Mouse (Mus musculus): ENCODE measurements around the gene Cers5. TPM values are rescaled to one million over a fixed set of nuclear protein-coding genes. Genes with fewer than 3 reads are reported as not detected.

Gene Cers5
- polyA plus RNA-seq, 1 experiment, result 44.5 TPM

DNA sequence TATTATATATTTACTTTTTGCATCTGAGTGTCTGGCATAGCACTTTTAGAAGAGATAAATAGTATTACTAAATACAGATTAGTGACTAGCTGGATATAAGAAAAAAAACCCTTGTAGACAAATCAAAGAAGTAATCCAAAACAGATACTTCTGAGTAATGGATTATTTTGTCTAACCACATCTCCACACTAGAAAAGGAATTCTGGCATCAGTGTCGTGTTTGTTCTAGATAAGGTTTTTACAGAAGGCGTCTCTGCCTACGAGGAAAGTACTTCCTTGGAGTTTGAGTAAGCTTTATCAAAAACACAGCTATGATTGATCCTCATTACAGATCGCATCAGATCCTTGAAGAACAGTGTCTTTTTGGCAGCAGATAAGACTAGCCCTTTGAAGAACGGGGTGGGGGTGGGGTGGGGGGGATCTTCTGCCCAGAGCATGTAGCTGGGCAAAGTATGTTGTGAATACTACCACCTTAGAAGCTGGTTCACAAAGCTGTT lies 1.6 kb downstream of the Cers5 start:
- Histone ChIP-seq H3K27ac (ENCODE audit: insufficient read depth, low read length) (no peak overlapping the region), H3K4me1 (ENCODE audit: control insufficient read depth, insufficient read depth, low read length) (no peaks in the 10 kb centered on the region; the same call in 1 of the 2 replicates), H3K4me3 (ENCODE audit: insufficient read depth, low read length) (peak overlapping the region; percentile 52)
- TF ChIP-seq POLR2A (IDR thresholded peaks at IDR 0.05; ENCODE audit: extremely low read depth, insufficient read depth, low read length) (no peak), CTCF (IDR thresholded peaks at IDR 0.05; ENCODE audit: extremely low read depth, insufficient read depth, low read length) (no peak)

GRCm38 (mm10) chr15:99768761-99769160 lies 3.9 kb downstream of the Cers5 start:
- H3K27ac ChIP-seq (ENCODE audit: insufficient read depth, low read length), result no peak overlapping the region
- TF ChIP-seq CTCF (IDR thresholded peaks at IDR 0.05; ENCODE audit: extremely low read depth, insufficient read depth, low read length) (no peak), POLR2A (IDR thresholded peaks at IDR 0.05; ENCODE audit: extremely low read depth, insufficient read depth, low read length) (no peak)
- no peak overlapping the region for H3K4me3 ChIP-seq (ENCODE audit: insufficient read depth, low read length)
- H3K4me1 ChIP-seq (ENCODE audit: control insufficient read depth, insufficient read depth, low read length), result no peaks in the 10 kb centered on the region; the same call in 1 of the 2 replicates

DNA sequence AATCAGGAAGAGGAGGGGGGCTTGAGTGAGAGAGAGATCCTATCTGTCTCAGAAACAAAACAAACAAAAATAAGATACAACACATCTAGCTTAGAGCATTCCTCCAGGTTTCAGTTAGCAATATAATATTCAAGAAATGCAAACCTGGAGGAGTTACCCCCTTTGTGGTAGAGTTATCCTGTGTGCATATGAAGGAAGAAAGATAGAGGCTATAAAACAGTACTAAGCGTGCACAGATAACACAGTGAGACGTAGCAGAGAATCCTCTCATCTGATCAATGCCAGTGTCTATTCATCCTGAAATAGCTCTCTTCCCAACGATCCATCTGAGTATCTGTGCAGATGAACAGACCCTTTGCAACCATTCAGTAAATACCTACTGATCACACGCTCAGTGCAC lies 5.2 kb downstream of the Cers5 start:
- TF ChIP-seq POLR2A (IDR thresholded peaks at IDR 0.05; ENCODE audit: extremely low read depth, insufficient read depth, low read length), result no peak
- TF ChIP-seq CTCF (IDR thresholded peaks at IDR 0.05; ENCODE audit: extremely low read depth, insufficient read depth, low read length), result no peak
- Histone ChIP-seq H3K27ac (ENCODE audit: insufficient read depth, low read length) (no peak overlapping the region), H3K4me3 (ENCODE audit: insufficient read depth, low read length) (no peak overlapping the region), H3K4me1 (ENCODE audit: control insufficient read depth, insufficient read depth, low read length) (no peaks in the 10 kb centered on the region; the same call in 1 of the 2 replicates)

- TF ChIP-seq POLR2A (IDR thresholded peaks at IDR 0.05; ENCODE audit: extremely low read depth, insufficient read depth, low read length) (no peak), CTCF (IDR thresholded peaks at IDR 0.05; ENCODE audit: extremely low read depth, insufficient read depth, low read length) (no peak)
- Histone ChIP-seq H3K27ac (ENCODE audit: insufficient read depth, low read length) (no peak overlapping the region), H3K4me1 (ENCODE audit: control insufficient read depth, insufficient read depth, low read length) (peaks cover 2% of the 10 kb centered on the region; the same call in 1 of the 2 replicates), H3K4me3 (ENCODE audit: insufficient read depth, low read length) (no peak overlapping the region)
Measured at GRCm38 (mm10) chr15:99754204-99754603, 18.5 kb downstream of the Cers5 start.

- 0 out of 2 replicates have a peak, but pooled peaks cover 3% of the 10 kb centered on the region for H3K4me1 ChIP-seq (ENCODE audit: control insufficient read depth, insufficient read depth, low read length)
- no peak overlapping the region for H3K4me3 ChIP-seq (ENCODE audit: insufficient read depth, low read length)
- no peak for TF ChIP-seq CTCF (IDR thresholded peaks at IDR 0.05; ENCODE audit: extremely low read depth, insufficient read depth, low read length)
- no peak overlapping the region for H3K27ac ChIP-seq (ENCODE audit: insufficient read depth, low read length)
Measured at GRCm38 (mm10) chr15:99740229-99740628, 32.5 kb downstream of the Cers5 start.

- TF ChIP-seq CTCF (IDR thresholded peaks at IDR 0.05; ENCODE audit: extremely low read depth, insufficient read depth, low read length) (no peak), POLR2A (IDR thresholded peaks at IDR 0.05; ENCODE audit: extremely low read depth, insufficient read depth, low read length) (no peak)
- Histone ChIP-seq H3K4me3 (ENCODE audit: insufficient read depth, low read length) (no peak overlapping the region), H3K27ac (ENCODE audit: insufficient read depth, low read length) (no peak overlapping the region), H3K4me1 (ENCODE audit: control insufficient read depth, insufficient read depth, low read length) (0 out of 2 replicates have a peak, but pooled peaks cover 3% of the 10 kb centered on the region)
Measured at GRCm38 (mm10) chr15:99736675-99737074, 36.0 kb downstream of the Cers5 start.

DNA sequence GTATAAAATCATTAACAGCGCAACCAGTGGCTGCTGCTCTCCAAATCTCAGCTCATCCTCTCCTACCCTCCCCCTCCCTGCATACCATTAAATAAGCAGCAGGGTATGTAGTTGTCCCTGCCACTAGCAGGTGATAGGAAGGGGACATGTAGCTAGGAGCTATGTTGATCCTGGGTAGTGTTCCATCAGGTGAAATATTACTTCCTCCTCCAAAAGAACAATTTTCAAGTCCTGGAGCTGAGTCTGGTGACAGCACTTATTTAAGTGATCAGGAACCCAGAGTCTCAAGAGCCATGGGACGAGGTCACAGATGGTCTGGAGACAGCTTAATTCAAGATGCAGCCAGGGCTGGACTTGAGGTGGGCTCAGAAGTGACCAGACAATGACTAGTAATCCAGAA lies 37.1 kb downstream of the Cers5 start:
- Histone ChIP-seq H3K27ac (ENCODE audit: insufficient read depth, low read length) (no peak overlapping the region), H3K4me1 (ENCODE audit: control insufficient read depth, insufficient read depth, low read length) (0 out of 2 replicates have a peak, but pooled peaks cover 3% of the 10 kb centered on the region), H3K4me3 (ENCODE audit: insufficient read depth, low read length) (no peak overlapping the region)
- TF ChIP-seq CTCF (IDR thresholded peaks at IDR 0.05; ENCODE audit: extremely low read depth, insufficient read depth, low read length) (no peak), POLR2A (IDR thresholded peaks at IDR 0.05; ENCODE audit: extremely low read depth, insufficient read depth, low read length) (no peak)

DNA sequence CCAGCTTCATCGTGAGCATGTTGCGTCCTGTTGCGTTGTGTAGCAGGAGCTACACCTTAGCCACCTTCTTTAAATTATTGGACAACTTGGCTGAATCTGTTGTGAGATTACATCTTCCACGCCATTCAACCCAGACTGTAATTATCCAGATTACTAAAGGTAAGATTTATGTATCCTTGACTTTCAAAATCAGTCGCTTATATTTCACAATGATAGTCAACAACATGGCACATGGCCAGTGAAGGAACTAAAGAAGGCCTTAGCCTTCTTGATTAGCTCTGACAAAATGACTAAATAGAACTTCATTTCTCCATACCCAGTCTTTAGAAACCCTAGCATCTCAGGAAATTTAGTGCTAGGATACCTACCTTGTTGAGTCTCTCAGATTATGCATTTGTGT lies 39.5 kb downstream of the Cers5 start:
- Histone ChIP-seq H3K27ac (ENCODE audit: insufficient read depth, low read length) (no peak overlapping the region), H3K4me1 (ENCODE audit: control insufficient read depth, insufficient read depth, low read length) (0 out of 2 replicates have a peak, but pooled peaks cover 3% of the 10 kb centered on the region), H3K4me3 (ENCODE audit: insufficient read depth, low read length) (no peak overlapping the region)
- TF ChIP-seq POLR2A (IDR thresholded peaks at IDR 0.05; ENCODE audit: extremely low read depth, insufficient read depth, low read length), result no peak
- TF ChIP-seq CTCF (IDR thresholded peaks at IDR 0.05; ENCODE audit: extremely low read depth, insufficient read depth, low read length), result no peak

- H3K4me1 ChIP-seq (ENCODE audit: control insufficient read depth, insufficient read depth, low read length), result 0 out of 2 replicates have a peak, but pooled peaks cover 3% of the 10 kb centered on the region
- no peak for TF ChIP-seq POLR2A (IDR thresholded peaks at IDR 0.05; ENCODE audit: extremely low read depth, insufficient read depth, low read length)
- no peak for TF ChIP-seq CTCF (IDR thresholded peaks at IDR 0.05; ENCODE audit: extremely low read depth, insufficient read depth, low read length)
- H3K4me3 ChIP-seq (ENCODE audit: insufficient read depth, low read length), result no peak overlapping the region
- H3K27ac ChIP-seq (ENCODE audit: insufficient read depth, low read length), result no peak overlapping the region
Measured at GRCm38 (mm10) chr15:99731678-99732077, 41.0 kb downstream of the Cers5 start.

- Histone ChIP-seq H3K27ac (ENCODE audit: insufficient read depth, low read length) (no peak overlapping the region), H3K4me3 (ENCODE audit: insufficient read depth, low read length) (no peak overlapping the region), H3K4me1 (ENCODE audit: control insufficient read depth, insufficient read depth, low read length) (0 out of 2 replicates have a peak, but pooled peaks cover 2% of the 10 kb centered on the region)
- TF ChIP-seq CTCF (IDR thresholded peaks at IDR 0.05; ENCODE audit: extremely low read depth, insufficient read depth, low read length) (no peak), POLR2A (IDR thresholded peaks at IDR 0.05; ENCODE audit: extremely low read depth, insufficient read depth, low read length) (no peak)
Measured at GRCm38 (mm10) chr15:99731167-99731566, 41.5 kb downstream of the Cers5 start.
